Mouse (Mus musculus): ENCODE measurements at regions not wholly inside any gene's neighbourhood (a gene's known extent, or its start where the extent isn't known, plus 50 kb on each side); places are given as distances from the start of the nearest gene placed in this dataset.
A peak's percentile ranks its signal among the peaks of the same experiment; 100 is the strongest.
"Not testable (repeated sequence)": the region's sequence is repeated elsewhere in the genome, so short reads cannot be mapped to it uniquely, and the experiment has no call there.

DNA sequence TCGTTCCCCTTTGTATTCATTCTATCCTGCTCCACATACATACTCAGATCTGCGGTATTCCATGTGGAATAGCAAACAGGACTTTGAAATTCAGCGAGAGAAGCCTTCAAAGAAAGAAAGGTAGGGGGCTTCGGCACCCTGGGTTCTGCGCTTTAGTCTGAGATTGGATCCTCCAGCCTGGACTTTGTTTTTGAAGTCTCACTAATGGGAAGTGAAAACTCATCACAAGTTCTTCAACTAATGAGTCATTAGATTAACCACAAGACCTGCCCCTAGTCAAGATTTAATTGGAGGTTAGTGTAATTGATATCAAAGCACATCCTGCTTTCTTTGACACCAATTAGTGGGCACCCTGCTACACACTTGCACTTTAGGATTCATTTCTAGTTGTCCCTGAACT lies 492.5 kb upstream of the Zfp960 start:
- no peak for DNase-seq

DNA sequence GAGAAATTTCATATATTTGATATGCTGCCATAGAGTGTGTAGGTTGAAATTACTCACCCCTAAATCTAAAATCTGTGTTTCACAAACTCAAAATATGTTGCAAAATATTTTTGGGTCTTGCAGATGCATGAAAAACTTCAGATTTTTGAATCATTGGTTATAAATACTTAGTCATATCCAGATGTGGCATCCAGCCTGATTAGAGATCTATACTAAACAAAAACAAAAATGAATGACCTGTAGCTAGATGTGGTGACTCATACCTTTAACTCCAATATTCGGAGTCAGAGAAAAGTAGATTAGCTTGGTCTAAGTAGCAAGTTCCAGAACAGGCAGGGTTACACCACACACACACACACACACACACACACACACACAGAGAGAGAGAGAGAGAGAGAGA lies 475.1 kb upstream of the Zfp960 start:
- DNase-seq: no peak

DNA sequence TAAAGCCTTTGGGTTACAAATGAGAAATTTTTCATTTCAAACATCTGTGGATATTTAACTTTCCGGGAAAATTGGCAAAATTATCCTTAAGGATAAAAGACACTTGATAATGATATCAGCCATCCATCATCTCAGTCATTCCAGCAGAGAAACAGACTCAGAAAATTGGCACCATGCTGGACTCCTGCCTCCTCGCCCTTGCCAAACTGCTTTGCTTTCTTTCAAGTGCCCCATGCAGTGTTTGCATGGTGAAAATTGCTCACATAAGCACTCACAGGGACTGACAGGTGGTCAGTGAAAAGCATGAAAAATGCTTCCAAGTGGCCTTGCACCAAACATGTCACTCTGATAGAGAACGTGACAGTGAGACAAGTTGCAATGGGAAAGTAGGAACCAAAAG lies 464.2 kb upstream of the Zfp960 start:
- DNase-seq: no peak

DNA sequence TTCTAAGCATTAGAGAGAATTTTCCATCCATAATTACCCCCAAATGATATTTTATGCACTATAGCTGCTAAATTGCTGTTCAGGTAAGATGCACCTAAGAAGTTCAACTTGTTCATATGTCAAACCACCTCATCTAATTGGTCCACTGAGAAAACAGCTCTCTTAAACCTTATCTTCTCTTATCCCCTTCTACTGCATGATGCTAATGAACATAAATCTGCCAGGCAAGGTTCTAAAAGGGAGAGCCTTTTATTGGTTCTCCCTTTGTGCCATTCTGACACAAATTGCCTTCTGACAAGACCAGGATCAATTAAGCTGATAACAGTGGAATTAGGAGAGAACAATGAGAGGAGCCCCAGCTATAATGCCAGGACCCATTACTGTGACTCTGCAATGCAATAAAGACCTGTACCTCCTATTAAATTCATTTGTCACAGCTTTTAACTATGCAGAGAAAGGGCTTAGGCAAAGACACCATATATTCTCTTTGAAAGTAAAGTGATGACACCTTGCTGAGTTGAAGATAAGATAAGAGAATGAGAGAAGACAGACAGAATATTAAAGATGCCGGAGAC lies 451.4 kb upstream of the Zfp960 start:
- DNase-seq: no peak

DNA sequence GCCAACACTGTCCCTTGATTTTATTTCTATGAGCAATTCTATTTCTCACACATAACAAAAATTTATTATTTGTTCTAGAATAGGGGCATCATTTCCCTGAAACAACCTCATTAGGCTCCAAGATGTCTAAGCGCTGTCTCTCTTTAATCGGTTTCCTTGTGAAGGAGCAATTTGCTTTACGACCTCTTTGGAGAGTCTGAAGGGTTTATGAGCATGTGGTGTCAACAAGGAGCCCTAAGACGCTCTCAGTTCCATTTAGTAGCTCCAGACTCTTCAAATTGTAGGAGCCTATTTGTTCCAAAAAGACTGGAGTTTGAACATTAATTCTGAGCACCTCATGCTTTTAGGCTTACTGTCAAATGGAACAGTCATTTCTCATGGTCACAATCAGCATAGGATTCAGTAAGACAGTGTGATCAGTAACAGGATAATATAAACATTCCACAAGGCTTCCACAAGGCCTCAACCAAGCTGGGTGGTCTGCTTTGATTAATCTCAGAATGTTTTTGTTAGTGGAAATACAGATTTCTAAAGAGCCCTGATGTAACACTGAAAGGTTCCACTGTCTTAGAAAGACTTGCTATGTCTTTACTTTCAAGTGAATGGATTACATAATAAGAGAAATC lies 441.9 kb upstream of the Zfp960 start:
- DNase-seq: no peak

DNA sequence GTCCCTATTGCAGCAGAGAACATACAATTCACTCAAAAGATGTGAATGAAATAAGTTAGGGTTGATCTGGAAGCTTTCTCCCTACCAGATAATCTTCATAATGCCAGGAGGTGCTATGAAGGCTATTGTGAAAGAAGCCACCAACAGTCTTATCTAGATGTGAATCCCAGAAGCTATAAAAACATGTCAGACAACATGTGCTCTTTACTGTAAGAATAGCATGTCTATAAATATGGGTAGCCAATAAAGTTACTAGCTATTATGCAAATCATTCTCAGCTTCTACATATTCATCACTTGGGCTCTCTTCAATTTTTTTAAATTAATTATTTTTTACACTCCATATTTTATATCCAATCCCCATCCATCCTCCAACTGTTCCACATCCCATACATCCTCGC lies 434.1 kb upstream of the Zfp960 start:
- DNase-seq: no peak

DNA sequence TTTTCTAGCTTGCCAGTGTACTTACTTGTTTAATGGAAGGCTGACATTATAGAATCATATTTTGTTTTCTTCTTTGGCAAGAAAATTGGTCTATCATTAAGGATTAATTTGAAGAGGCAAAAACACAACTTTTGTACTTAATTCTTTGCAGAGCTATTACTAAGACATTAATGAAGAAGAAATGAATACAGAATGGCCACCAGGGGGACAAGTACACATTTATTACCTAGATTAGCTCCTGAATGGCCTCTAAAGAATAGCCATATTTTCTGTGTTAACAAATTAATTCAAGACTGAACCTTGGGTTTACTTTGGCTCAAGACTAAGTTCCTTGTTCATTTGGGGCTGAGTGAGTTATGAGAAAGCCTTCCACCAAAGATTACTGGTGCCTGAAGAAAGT lies 430.5 kb upstream of the Zfp960 start:
- no peak for DNase-seq

DNA sequence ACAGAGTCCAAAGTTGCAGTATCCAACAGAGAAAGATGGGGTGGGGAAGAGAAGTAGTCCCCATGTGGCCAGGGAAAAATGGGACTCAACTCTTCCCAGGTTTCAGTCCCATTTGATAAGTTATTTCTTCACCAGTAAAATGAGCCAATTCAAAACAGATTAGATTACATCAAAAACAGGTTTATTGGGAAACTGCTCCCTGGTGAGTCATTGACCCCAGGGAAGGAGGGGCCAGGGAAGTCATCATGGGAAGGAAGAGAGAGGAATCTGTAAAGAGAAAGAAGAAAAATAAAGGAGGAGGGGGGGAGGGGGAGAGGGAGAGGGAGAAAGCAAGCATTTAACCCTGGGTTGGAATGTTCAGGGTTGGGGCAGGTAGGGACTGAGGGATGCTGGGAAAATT lies 426.4 kb upstream of the Zfp960 start:
- DNase-seq: no peak

GRCm38 (mm10) chr17:16647942-16648341 lies 416.0 kb upstream of the Zfp960 start:
- DNase-seq: no peak

- DNase-seq: no peak
Observed at GRCm38 (mm10) chr17:16665253-16665652, 398.7 kb upstream of the Zfp960 start.

DNA sequence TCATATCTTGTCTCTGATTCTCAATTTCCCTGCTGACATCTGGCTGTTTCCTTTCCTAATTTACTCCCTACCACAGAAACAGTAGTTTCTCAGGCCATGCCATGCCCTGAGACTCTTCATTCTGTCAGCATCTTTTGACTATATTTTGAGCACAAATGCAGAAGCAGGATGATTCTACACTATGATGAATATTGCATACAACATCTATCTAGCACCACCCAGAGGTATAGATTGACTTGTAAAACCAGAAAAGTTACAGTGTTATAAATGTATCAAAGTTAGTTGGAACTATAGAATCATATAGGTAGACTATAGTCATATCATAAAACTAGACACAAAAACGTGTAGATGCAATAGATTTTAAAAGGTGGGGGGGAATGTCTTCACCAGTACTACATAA lies 396.3 kb upstream of the Zfp960 start:
- DNase-seq: no peak

GRCm38 (mm10) chr17:16704199-16704598 lies 359.7 kb upstream of the Zfp960 start:
- no peak for DNase-seq

DNA sequence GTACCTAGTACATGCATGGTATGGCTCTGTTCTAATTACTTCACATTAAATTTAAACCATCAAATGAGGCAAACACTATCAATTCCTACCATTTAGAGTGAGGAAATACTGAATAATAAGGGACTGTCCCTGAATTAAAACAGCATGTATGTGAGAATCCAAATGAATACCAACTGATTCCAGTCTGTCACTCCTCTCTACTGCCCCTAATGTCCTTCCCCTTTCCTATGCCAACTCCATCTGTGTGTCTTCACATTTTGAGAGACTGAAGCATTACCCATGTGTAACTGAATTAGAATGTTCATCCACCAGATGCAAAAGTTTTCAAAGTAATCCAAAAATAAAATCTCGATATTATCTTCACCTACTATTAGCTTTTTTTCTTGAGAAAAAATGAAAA lies 358.0 kb upstream of the Zfp960 start:
- no peak for DNase-seq

- DNase-seq: no peak
Observed at GRCm38 (mm10) chr17:16726904-16727303, 337.0 kb upstream of the Zfp960 start.

- no peak for DNase-seq
Observed at GRCm38 (mm10) chr17:16753090-16753489, 310.8 kb upstream of the Zfp960 start.

DNA sequence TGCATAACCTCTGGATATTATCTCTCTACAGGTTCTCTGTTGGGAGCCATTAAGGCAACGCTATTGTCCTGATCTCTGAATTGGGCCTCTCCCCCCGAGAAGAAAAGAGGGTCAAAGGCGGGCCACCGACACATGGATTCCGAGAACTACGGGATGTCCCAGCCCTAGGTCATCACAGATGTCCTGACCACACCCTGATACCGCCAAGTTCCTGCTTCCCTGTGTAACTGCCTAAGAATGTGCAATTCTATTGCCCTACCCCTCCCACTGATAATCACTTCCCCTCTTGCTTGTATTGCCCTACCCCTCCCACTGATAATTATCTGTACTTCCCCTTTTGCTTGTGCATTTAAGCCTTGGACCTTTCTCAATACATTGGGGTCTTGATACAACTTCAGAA lies 293.3 kb upstream of the Zfp960 start:
- DNase-seq: not testable (repeated sequence)

DNA sequence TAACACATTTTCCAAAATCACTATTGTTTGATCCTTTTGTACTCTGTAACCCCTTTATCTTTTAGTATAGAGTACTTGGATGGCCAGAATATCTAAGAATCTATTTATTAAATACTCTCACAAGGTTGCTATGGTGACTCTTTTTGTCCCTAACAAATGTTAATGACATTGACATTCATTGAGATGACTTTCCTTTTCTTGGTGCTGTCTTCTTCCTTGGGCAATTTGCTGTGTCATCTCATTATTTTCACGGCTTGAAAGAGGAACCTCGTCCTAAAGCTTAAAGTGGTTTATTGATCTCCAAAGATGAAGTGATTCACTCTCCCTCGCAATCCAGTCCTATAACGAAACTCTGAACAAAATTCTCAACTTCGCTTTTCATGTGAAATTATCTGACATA lies 265.6 kb upstream of the Zfp960 start:
- DNase-seq: no peak

- DNase-seq: no peak
Observed at GRCm38 (mm10) chr17:16804986-16805385, 258.9 kb upstream of the Zfp960 start.

GRCm38 (mm10) chr17:16818421-16818820 lies 245.5 kb upstream of the Zfp960 start:
- no peak for DNase-seq

DNA sequence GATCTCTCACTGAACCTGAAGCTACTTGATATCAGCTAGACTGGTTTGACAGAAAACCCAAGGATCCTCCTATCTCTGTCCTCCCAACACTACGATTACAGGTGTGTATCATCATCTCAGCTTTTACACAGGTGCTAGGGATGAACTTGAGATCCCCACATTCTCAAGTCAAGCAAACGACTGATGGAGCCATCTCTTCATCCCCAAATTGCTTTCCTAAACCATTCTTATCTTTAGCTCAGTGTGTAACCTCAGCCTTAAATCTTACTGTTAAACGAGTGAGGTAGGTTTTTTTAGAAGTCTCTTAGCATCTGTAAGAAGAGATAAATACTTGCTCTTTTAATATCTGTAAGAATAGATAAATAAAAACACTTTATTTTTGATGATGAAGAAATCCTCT lies 242.2 kb upstream of the Zfp960 start:
- DNase-seq: no peak

GRCm38 (mm10) chr17:16839152-16839551 lies 224.8 kb upstream of the Zfp960 start:
- DNase-seq: no peak

GRCm38 (mm10) chr17:16860771-16861170 lies 203.1 kb upstream of the Zfp960 start:
- DNase-seq: no peak

DNA sequence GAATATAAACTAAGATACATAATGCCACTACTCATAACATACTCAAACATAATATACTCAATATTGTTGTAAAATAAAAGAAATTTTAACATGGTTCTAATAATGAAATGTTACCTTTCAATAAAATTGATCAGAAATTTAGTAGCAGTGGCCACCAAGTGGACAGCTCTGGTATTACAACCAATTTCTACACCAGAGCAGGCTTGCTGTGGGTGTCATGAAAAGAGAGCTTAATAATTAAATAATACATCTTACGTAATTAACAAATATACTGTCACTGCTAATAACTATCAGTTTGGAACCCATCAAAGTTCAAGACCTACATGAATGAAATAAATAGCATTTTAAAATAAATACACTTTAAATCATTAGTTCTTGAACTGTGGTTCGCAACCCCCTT lies 163.1 kb upstream of the Zfp960 start:
- peak; percentile 17 for DNase-seq

DNA sequence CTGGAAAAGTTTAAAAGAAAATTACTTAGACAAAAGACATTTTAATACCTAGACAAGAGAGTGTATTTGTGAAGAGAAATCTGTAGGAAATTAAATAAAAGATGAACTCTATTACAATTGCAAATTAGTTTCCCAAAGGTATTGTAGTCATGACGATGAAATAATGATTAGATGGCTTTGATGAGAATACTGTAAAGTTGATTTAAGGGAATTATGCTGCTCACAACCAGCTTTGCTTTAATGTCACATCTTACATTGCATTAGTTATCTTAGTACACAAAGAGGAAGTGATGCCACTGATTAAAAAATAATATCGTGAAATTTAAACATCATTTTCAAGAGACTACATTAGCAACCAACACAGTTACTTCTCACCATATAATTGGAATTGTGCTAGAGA lies 145.7 kb upstream of the Zfp960 start:
- no peak for DNase-seq

GRCm38 (mm10) chr17:16926200-16926599 lies 137.7 kb upstream of the Zfp960 start:
- DNase-seq: no peak
